Mouse (Mus musculus): Measurements from ENCODE around the gene Nos3. TPM values are rescaled to one million over a fixed set of nuclear protein-coding genes. Genes with fewer than 3 reads are reported as not detected.

Gene Nos3
- total RNA-seq (2014; rRNA removed) (1.1 and 2.0 TPM in 2 replicates), polyA plus RNA-seq (2012; rRNA removed) (2.6 and 2.9 TPM in 2 replicates)

DNA sequence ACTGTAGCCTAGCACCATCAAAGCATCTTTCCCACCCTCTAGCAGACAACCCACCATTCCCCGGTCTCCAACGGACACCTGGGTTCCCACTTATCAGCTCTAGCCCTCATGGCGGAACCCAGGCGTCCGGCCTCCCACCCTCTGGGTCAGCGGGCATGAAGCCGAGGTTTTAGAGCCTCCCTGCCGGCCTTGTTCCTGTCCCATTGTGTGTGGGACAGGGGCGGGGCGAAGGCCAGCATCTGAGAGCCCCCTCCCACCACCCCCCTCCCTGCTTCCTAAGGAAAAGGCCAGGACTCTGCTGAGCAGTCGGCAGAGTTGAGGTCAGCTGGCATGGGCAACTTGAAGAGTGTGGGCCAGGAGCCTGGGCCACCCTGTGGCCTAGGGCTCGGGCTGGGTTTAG is at the start of gene Nos3:
TSS of gene Nos3 (plus strand) at position 303 of the 400 bp plus-strand sequence.
- Histone ChIP-seq H3K36me3 (ENCODE audit: control insufficient read depth, insufficient read depth, low read length) (no peaks in the 10 kb centered on the region), H3K9ac (ENCODE audit: low read depth, low read length) (peak within 1 kb of the TSS; percentile 56), H3K4me3 (ENCODE audit: insufficient read depth, low read depth, low read length) (peak within 1 kb of the TSS; percentile 60), H3K27me3 (ENCODE audit: control insufficient read depth, insufficient read depth, low read length) (no peaks in the 10 kb centered on the region), H3K4me1 (ENCODE audit: control insufficient read depth, insufficient read depth, low read length) (no peaks in the 10 kb centered on the region), H3K79me2 (ENCODE audit: control insufficient read depth, insufficient read depth, low read length) (no peaks in the 10 kb centered on the region), H3K27ac (replicated peaks; ENCODE audit: insufficient read depth, low read depth, low read length) (peak within 1 kb of the TSS; percentile 55)
- no peak for DNase-seq (ENCODE audit: extremely low read depth, low read depth, low spot score)
- WGBS, result 73% methylated on average over 12 of the region's 12 CpGs
- TF ChIP-seq CTCF (IDR thresholded peaks at IDR 0.05; ENCODE audit: low read depth, low read length) (no peak), POLR2A (IDR thresholded peaks at IDR 0.05; ENCODE audit: extremely low read depth, insufficient read depth, low read length) (no peak)

DNA sequence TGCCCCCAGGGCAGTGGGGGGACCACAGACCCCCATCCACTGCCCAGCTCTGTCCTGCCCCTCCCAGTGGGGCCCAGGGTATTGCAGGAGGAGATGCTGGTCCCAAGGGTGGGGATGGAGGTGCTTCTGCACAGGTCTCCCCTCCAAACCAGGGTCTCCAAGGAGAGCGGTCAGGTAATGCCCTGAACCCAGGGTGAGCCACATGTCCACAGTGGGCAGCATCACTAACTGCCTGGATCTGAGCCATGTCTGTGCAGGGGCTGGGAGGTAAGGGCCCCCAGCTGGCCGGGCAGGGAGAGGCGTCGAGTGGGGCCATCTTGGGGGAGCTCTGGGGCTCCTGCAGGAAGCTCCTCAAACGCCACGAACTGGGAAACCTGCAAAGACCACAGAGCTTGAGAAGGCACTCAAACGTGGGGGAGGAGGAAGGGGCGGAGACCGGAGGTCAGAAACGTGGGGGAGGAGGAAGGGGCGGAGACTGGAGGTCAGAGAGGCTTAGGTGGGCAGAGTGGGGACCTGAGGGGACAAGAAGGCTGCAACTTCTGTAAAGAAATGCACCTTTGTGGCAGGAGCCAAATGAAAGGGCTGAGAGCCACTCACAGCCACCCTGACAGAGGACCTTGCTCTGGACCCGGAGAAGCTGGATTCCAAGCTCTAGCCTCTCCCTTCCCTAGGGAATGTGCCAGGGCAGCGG is 44.7 kb upstream of the Nos3 start:
- H3K9ac ChIP-seq (ENCODE audit: low read depth, low read length), result no peak overlapping the region
- no peak overlapping the region for H3K4me3 ChIP-seq (ENCODE audit: insufficient read depth, low read depth, low read length)
- 30% methylated on average over 13 of the region's 13 CpGs for WGBS
- TF ChIP-seq CTCF (IDR thresholded peaks at IDR 0.05; ENCODE audit: low read depth, low read length), result no peak
- no peak for TF ChIP-seq POLR2A (IDR thresholded peaks at IDR 0.05; ENCODE audit: extremely low read depth, insufficient read depth, low read length)
- no peaks in the 10 kb centered on the region for H3K36me3 ChIP-seq (ENCODE audit: control insufficient read depth, insufficient read depth, low read length)
- no peaks in the 10 kb centered on the region for H3K27me3 ChIP-seq (ENCODE audit: control insufficient read depth, insufficient read depth, low read length)
- no peak for DNase-seq (ENCODE audit: extremely low read depth, low read depth, low spot score)
- no peaks in the 10 kb centered on the region for H3K79me2 ChIP-seq (ENCODE audit: control insufficient read depth, insufficient read depth, low read length)
- no peaks in the 10 kb centered on the region for H3K4me1 ChIP-seq (ENCODE audit: control insufficient read depth, insufficient read depth, low read length)
- no peak overlapping the region for H3K27ac ChIP-seq (replicated peaks; ENCODE audit: insufficient read depth, low read depth, low read length)

DNA sequence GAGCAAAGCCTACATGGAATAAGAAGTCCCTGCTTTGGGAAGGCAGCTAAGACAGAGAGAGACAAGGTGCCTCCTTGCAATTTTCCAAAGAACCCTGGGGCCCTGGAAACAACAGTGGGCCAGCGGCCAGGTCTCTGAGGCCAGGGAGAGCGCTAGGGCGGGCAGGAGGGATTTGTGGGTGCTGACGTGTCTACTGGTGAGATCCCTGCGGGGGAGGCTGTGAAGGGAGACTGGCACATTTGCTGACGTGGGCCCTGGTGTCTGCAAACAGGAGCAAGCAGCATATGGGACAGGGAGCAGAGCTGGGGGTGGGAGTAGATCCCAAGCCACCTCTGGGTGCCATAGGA is 44.2 kb upstream of the Nos3 start:
- DNase-seq (ENCODE audit: extremely low read depth, low read depth, low spot score), result no peak
- TF ChIP-seq POLR2A (IDR thresholded peaks at IDR 0.05; ENCODE audit: extremely low read depth, insufficient read depth, low read length), result no peak
- TF ChIP-seq CTCF (IDR thresholded peaks at IDR 0.05; ENCODE audit: low read depth, low read length), result no peak
- no peaks in the 10 kb centered on the region for H3K79me2 ChIP-seq (ENCODE audit: control insufficient read depth, insufficient read depth, low read length)
- H3K27me3 ChIP-seq (ENCODE audit: control insufficient read depth, insufficient read depth, low read length), result no peaks in the 10 kb centered on the region
- H3K4me1 ChIP-seq (ENCODE audit: control insufficient read depth, insufficient read depth, low read length), result no peaks in the 10 kb centered on the region
- H3K4me3 ChIP-seq (ENCODE audit: insufficient read depth, low read depth, low read length), result no peak overlapping the region
- H3K36me3 ChIP-seq (ENCODE audit: control insufficient read depth, insufficient read depth, low read length), result no peaks in the 10 kb centered on the region
- H3K9ac ChIP-seq (ENCODE audit: low read depth, low read length), result no peak overlapping the region
- WGBS, result 60% methylated on average over 6 of the region's 6 CpGs
- H3K27ac ChIP-seq (replicated peaks; ENCODE audit: insufficient read depth, low read depth, low read length), result no peak overlapping the region

DNA sequence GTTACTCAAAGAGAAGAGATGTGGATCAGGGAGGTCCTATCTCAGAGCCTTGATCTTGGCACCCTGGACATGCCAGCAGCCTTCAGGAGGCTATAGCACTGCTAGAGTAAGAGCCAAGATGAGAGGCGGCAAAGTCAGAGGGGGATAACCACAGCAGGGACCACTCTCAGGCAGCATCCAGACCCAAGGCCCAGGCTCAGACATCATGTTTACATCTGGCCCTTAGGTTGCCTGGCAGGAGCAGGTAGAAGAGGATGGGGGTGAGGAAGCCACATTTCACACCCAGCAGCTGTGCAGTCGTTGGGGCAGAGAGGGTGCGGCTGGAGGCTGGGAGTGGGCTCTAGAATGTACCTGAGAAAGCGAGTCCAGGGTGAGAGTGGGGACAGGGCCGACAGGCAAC is 43.7 kb upstream of the Nos3 start:
- no peak for DNase-seq (ENCODE audit: extremely low read depth, low read depth, low spot score)
- Histone ChIP-seq H3K36me3 (ENCODE audit: control insufficient read depth, insufficient read depth, low read length) (no peaks in the 10 kb centered on the region), H3K9ac (ENCODE audit: low read depth, low read length) (no peak overlapping the region), H3K4me1 (ENCODE audit: control insufficient read depth, insufficient read depth, low read length) (no peaks in the 10 kb centered on the region), H3K79me2 (ENCODE audit: control insufficient read depth, insufficient read depth, low read length) (no peaks in the 10 kb centered on the region), H3K27ac (replicated peaks; ENCODE audit: insufficient read depth, low read depth, low read length) (no peak overlapping the region), H3K27me3 (ENCODE audit: control insufficient read depth, insufficient read depth, low read length) (no peaks in the 10 kb centered on the region), H3K4me3 (ENCODE audit: insufficient read depth, low read depth, low read length) (no peak overlapping the region)
- WGBS, result 88% methylated on average over 5 of the region's 5 CpGs
- TF ChIP-seq POLR2A (IDR thresholded peaks at IDR 0.05; ENCODE audit: extremely low read depth, insufficient read depth, low read length) (no peak), CTCF (IDR thresholded peaks at IDR 0.05; ENCODE audit: low read depth, low read length) (no peak)

DNA sequence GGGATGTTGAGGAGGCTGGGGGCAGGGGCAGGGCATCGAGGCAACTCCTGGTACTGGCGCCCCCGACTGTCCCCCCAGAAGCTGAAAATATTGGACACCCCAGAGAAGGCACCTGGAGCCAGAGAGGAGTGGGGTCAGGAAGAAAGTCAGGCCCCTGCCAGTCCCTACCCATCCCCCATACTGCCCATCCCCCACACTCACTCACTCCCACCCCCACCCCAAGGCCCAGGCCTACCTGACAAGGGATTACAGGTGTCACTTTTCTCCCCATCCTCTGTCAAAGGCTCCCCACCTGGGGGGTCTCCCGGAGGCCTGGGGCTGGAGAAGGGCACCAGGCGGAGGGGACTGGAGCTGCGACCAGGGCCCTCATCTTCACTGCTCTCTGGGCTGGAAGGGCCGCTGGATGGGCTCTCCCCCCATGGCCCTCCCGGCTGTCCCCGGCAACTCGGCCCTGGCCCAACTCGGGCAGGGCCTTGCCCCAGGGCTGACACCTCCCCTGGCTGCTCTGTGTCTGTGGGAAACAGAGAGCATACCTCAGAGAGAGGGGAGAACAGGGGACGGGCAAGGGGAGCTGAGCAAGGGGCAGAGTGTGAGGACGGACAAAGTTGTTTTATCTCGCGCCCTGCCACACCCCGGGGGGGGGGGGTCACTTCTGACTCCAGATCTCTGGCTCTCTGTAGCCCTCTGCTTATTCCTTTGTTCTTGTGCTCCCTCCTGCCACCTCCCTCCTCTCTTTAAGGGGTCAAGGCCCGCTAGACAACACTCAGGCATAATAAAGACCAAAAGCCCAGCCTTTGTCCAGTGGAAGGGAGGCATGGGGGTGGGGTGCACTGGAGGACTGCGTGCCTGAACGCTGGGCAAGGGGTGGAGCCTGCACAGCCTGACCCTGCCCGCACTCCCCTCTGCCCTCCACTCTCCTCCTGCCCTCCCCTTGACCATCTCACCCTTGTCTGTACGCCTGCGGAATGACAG is 42.6 kb upstream of the Nos3 start:
- Histone ChIP-seq H3K27ac (replicated peaks; ENCODE audit: insufficient read depth, low read depth, low read length) (no peak overlapping the region), H3K27me3 (ENCODE audit: control insufficient read depth, insufficient read depth, low read length) (no peaks in the 10 kb centered on the region), H3K9ac (ENCODE audit: low read depth, low read length) (no peak overlapping the region), H3K79me2 (ENCODE audit: control insufficient read depth, insufficient read depth, low read length) (no peaks in the 10 kb centered on the region), H3K4me3 (ENCODE audit: insufficient read depth, low read depth, low read length) (no peak overlapping the region), H3K36me3 (ENCODE audit: control insufficient read depth, insufficient read depth, low read length) (no peaks in the 10 kb centered on the region), H3K4me1 (ENCODE audit: control insufficient read depth, insufficient read depth, low read length) (no peaks in the 10 kb centered on the region)
- TF ChIP-seq POLR2A (IDR thresholded peaks at IDR 0.05; ENCODE audit: extremely low read depth, insufficient read depth, low read length) (no peak), CTCF (IDR thresholded peaks at IDR 0.05; ENCODE audit: low read depth, low read length) (no peak)
- no peak for DNase-seq (ENCODE audit: extremely low read depth, low read depth, low spot score)
- WGBS, result 28% methylated on average over 22 of the region's 22 CpGs
